Mouse (Mus musculus) Patski (cell line): ENCODE results near the gene Mboat2. TPM values are rescaled to one million over a fixed set of nuclear protein-coding genes. Genes with fewer than 3 reads are reported as not detected.
A peak's percentile ranks its signal among the peaks of the same experiment; 100 is the strongest.

Source experiments
- ATAC-seq: fragments of 100-300 bp; one replicate; pipeline ENCODE4 v1.8.0; 2021
- CTCF ChIA-PET: fragments of 350-600 bp; sonication (Branson Sonifier 250); formaldehyde crosslinking; loops from one replicate; lab custom pipeline; 2022; ENCODE audit warnings: inconsistent platforms; lab: Charles Lee
- POLR2A ChIA-PET: fragments of 350-600 bp; sonication (Branson Sonifier 250); formaldehyde crosslinking; loops from one replicate; lab custom pipeline; 2022; ENCODE audit warnings: antibody characterized with exemption, inconsistent platforms; lab: Charles Lee
- DNase-seq: peaks from one replicate; pipeline ENCODE4 v3.0.0-alpha.2; 2011; ENCODE audit warnings: low read depth, low spot score
- H3K27me3 ChIP-seq: fragments of 371-371 bp; one replicate; pipeline ENCODE4 v1.5.1; 2021
- CTCF ChIP-seq: fragments of 100-300 bp; IDR thresholded peaks from one replicate; pipeline ENCODE4 v1.5.1; 2021
- in situ Hi-C: fragments of 300-500 bp; cut with MboI; formaldehyde crosslinking; loops from 3 replicates; pipeline ENCODE4 v1.11.1; 2018; ENCODE audit warnings: low pct_unique_long_range_greater_than_20kb, mixed read lengths
- polyA plus RNA-seq: library from polyadenylated mRNA; unstranded; gene quantifications from one replicate; pipeline ENCODE4 v1.2.3, GENCODE M21; 2021

The Mboat2 gene
- polyA plus RNA-seq, 1 experiment from 2014 or later, result 24.4 TPM

DNA sequence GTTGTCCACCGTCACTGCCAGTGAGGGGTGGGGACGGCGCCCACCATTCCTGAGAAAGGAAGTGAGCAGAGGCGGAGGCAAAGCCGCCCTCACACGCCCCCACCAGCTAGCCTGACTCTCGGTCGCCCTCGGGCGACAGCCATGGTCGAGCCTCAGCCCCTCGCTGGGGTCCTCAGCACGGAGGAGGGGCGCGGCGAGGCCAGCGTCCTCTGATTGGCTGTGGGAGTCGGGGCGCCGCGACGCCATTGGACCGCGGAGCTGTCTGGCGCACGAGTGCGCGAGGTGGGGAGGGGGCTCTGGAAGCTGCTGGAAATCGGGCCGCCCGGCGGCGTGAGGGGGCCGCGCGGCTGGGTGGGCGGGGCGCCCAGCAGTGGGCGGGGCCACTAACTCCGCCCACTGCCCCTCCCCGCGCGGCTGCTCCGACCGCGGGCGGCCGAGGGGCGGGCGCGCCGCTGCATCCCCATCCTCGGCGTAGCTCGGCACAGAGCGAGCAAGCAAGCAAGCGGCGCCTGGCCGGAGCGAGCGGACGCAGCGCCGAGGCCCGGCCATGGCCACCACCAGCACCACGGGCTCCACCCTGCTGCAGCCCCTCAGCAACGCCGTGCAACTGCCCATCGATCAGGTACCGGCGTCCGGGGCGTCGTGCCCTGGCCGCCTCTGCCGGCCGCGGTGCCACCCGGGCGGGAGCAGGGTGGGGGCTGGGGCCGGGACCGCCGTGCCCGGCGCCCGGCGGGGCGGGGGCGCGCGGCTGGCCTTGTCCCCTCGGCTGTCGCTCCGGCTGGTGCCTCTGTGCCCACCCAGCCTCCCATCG, 679 bp downstream of the Mboat2 start:
- in situ Hi-C loops, result loop anchor here (10.0 kb wide), 1 partner anchor 117 kb away; no protein-coding TSS in a partner anchor
- peak; percentile 44 for TF ChIP-seq CTCF
- no peak for DNase-seq
- no peaks in the 10 kb centered on the region for H3K27me3 ChIP-seq
- ATAC-seq, result peak; percentile 94
- ChIA-PET POLR2A (interaction anchor here (1.1 kb wide), 1 partner anchor 10 kb away, joined by 3 read pairs; no protein-coding TSS in a partner anchor), CTCF (interaction anchor here (0.8 kb wide), 1 partner anchor 76 kb away, joined by 3 read pairs; no protein-coding TSS in a partner anchor)

DNA sequence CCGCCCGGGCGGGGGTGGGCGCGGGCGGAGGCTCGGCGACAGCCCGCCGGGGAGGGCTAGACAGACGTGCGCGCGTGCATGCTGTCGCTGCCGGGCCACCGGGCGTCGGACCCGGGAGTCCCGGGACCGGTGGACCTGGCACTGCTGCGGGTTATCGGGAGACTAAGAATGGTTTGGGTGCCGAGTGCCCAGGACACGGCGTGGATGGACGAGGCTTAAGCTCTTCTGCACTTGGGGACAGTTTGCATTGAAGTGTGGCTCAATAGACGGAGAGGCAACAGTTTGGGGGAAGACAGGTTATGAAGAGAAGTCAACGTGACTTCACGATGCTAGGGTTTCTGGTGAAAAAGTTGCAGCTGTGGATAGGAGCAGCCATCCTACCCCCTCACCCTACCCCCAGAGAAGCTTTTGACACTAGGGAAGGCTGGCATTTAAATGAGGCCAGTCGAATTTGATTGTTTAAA, 1.3 kb downstream of the Mboat2 start:
- DNase-seq (no peak), ATAC-seq (peak; percentile 5)
- CTCF ChIA-PET, result interaction anchor here (0.8 to 1.0 kb wide), 2 partner anchors 75 to 106 kb away, joined by 3 read pairs; no protein-coding TSS in a partner anchor
- no peaks in the 10 kb centered on the region for H3K27me3 ChIP-seq
- POLR2A ChIA-PET, result interaction anchor here (0.7 to 1.1 kb wide), 2 partner anchors 9 to 25 kb away, joined by 3 read pairs; no protein-coding TSS in a partner anchor
- no peak for TF ChIP-seq CTCF
- in situ Hi-C loops, result loop anchor here (10.0 kb wide), 1 partner anchor 117 kb away; no protein-coding TSS in a partner anchor

DNA sequence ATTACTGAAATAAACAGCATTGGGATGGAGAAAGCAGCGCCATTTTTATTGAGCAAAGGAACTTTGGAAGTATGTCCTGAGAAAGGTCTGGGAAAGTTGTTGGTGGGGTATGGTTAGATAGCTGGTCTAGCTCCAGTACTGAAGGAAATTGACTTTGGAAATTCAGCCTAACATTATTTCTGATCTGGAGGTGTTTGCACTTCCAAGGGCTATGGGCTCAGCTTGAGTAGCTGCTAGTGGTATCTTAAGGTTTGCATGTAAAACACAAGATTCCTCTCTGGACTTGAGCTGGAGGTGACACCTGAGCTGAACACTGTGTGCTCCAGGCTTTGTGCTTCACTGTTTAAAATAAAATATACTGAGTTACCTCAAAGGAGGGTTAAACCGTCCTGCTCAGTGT, 1.8 kb downstream of the Mboat2 start:
- TF ChIP-seq CTCF, result no peak
- in situ Hi-C loops, result loop anchor here (10.0 kb wide), 1 partner anchor 118 kb away; no protein-coding TSS in a partner anchor
- ChIA-PET POLR2A (interaction anchor here (0.7 to 1.1 kb wide), 2 partner anchors 9 to 24 kb away, joined by 3 read pairs; no protein-coding TSS in a partner anchor), CTCF (interaction anchor here (1.0 to 1.4 kb wide), 2 partner anchors 13 to 105 kb away, joined by 3 read pairs; no protein-coding TSS in a partner anchor)
- DNase-seq (no peak), ATAC-seq (no peak)
- H3K27me3 ChIP-seq, result no peaks in the 10 kb centered on the region

DNA sequence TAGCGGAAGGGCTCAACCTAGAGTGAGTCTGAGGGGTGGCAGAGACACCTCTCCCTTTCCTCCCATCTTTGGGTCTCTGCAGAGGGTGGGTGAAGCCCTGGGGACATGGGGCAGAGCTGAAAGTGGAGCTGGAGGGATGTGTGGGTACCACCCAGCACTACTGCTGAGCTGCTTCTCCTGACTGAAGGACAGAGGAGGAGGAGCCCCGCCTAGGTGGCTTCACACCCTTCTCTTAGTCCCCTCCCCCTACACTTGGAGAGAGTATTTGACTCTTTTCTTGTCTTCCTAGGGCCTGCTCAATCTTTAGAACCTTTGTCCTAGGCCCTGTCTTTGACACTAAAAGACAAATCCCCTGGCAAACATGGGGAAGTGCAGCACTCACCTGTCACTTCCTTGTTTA, 7.3 kb downstream of the Mboat2 start:
- no peaks in the 10 kb centered on the region for H3K27me3 ChIP-seq
- ATAC-seq, result no peak
- in situ Hi-C loops, result loop anchor here (5.0 to 10.0 kb wide), 2 partner anchors 109 to 123 kb away; no protein-coding TSS in a partner anchor
- ChIA-PET CTCF (no interaction called here), POLR2A (no interaction called here)
- TF ChIP-seq CTCF, result no peak
- no peak for DNase-seq

DNA sequence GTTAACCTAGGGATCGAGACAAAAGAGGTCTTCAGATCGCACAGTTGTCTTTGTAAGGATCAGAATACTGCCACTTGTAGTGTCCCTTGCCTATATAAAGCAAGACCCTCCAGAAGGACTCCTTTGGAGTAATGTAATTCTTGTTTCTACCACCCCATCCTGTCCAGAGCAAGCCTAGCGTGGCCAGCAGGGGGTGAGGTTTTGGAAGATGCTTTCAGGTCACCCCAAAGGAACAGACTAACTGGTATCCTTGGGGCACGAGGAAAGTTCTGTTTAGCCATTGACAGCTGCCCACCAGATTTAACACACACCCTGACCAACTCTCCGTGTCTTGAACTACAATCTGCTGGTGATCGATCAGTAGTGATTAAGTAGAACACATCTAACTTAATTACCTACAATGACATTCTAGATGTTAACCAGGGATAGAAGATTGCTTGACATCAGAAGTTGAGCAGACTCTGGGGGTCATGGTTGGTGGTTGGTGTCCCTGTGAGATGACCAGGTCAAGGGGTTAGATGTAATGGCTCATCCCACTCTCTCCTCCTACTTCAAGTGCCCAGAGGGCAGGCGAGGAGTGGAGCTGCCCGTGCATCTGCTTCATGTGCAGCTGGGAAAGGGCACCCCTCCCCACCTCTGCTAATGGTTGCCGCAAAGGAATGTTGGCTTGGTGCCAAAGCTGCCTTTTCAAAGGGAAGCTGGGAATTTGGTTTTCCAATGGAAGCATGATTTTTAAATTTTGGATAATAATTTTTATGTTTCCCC, 10.6 kb downstream of the Mboat2 start:
- CTCF ChIA-PET, result interaction anchor here (1.1 kb wide), 1 partner anchor 131 kb away, joined by 3 read pairs; no protein-coding TSS in a partner anchor
- POLR2A ChIA-PET, result interaction anchor here (1.1 kb wide), 1 partner anchor 9 kb away, joined by 3 read pairs; no protein-coding TSS in a partner anchor
- H3K27me3 ChIP-seq, result no peaks in the 10 kb centered on the region
- TF ChIP-seq CTCF, result no peak
- in situ Hi-C loops, result no loop called here
- DNase-seq, result no peak
- ATAC-seq, result no peak

DNA sequence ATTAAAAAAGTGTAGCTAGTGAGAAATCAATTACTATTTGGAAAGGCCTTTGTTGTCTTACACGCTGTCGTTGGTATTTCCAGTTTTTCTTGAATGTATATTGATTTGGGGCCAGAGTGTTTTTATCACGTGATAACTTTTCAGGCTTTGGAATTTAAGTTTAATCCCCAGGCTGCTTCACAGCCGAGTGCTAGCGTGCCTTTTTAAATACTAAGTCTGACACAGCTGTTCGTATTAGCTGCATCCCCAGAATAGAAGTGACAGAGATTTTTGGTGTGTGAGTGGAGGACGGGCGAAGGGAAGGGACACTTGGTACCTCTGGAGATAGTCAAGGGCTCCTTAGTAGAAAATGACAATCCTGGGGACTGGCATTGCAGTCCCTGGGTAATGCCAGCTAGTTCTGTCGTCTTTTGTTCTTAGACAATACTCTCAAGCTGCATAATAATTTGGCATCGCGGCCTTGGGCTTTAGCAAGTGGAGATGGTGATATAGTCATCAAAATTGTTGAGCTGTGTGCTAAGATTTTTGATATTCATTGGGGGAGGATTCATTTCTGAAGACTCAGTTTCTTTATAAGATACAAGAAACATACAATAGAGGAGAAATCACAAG, 11.7 kb downstream of the Mboat2 start:
- in situ Hi-C loops, result no loop called here
- TF ChIP-seq CTCF, result no peak
- DNase-seq (no peak), ATAC-seq (no peak)
- POLR2A ChIA-PET, result no interaction called here
- no peaks in the 10 kb centered on the region for H3K27me3 ChIP-seq
- CTCF ChIA-PET, result interaction anchor here (1.4 to 1.8 kb wide), 2 partner anchors 17 to 107 kb away, joined by 4 to 5 read pairs; no protein-coding TSS in a partner anchor

DNA sequence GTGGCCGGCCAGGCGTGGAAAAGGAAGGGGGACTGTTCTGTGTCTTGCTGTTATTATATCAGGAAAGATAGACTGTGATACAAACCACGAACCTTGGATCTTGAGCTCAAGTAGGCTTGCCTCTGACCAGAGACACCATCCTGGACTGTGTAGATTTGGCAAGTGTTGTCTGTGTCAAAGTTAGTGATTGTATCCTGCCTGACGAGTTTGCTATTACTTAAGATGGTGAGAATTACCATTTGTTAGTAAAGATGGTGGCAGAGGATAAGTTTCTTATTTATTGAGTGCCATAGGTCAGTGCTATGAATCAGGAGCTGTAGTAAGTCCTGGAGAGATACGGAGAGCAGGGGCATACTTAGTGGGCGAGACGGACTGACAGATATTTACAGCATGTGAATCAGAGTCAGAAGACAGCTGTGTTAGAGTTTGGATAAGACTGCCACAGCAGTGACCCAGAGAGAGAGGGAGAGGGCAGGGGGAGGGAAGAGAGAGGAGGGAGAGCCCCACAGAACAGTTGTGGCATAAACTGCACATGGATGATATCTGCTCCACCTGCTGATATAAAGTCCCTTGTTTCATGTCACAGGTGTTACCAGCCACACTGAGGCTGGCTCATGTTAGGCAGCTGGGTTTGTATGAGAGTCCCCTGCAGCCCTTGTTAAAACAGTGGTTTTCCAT, 12.9 kb downstream of the Mboat2 start:
- in situ Hi-C loops, result no loop called here
- ChIA-PET CTCF (interaction anchor here (1.4 to 1.8 kb wide), 2 partner anchors 16 to 106 kb away, joined by 4 to 5 read pairs; no protein-coding TSS in a partner anchor), POLR2A (no interaction called here)
- H3K27me3 ChIP-seq, result no peaks in the 10 kb centered on the region
- DNase-seq (no peak), ATAC-seq (no peak)
- TF ChIP-seq CTCF, result no peak

DNA sequence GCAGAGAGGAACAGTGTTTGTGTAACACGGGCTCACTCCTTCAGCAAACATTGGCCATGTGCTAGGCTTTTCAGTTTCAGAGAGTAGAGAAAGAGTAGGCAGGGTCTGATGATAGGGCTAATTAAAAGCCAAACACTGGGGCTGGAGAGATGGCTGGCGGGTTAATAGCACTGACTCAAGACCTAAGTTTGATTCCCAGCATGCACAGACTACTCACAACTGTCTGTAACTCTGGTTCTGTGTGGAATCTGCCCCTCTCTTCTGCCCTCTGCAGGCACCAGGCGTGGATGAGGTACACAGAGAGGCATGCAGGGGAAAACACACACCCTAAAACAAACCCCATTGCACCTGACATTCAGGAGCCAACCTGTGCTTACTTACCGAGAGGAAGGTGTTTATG, 14.7 kb downstream of the Mboat2 start:
- ATAC-seq, result no peak
- no peak for DNase-seq
- in situ Hi-C loops, result no loop called here
- CTCF ChIA-PET, result interaction anchor here (1.2 kb wide), 1 partner anchor 12 kb away, joined by 3 read pairs; no protein-coding TSS in a partner anchor
- H3K27me3 ChIP-seq, result no peaks in the 10 kb centered on the region
- no peak for TF ChIP-seq CTCF
- POLR2A ChIA-PET, result no interaction called here

DNA sequence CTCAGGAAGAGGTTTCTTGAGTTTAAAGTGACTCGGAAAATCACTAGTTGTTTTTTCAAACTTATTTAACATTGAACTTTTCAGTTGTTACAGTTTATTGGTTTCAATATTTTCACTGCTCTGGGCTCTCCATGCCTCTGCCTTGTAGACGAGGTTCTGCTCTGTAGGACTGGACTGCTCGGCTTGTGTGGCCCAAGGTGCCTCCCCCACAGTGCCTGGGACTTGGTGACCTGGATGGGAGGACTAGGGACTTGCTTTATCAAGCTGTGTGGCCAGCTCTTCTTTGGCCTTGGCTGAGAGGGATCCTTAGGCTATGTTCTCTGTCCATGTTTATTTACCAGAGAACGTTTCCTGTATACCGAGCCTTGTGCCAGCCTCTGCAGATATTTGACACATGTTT, 17.4 kb downstream of the Mboat2 start:
- ChIA-PET CTCF (no interaction called here), POLR2A (no interaction called here)
- in situ Hi-C loops, result no loop called here
- DNase-seq (no peak), ATAC-seq (no peak)
- no peak for TF ChIP-seq CTCF
- H3K27me3 ChIP-seq, result no peaks in the 10 kb centered on the region
